Mouse (Mus musculus) cerebellum, adult 2 months (tissue): ENCODE results near the gene Sspn.

Experiments used
- CTCF ChIP-seq: fragments of 200-500 bp; IDR thresholded peaks from 2 replicates; pipeline ENCODE4 v1.5.1; 2011; ENCODE audit warnings: low read depth, mild to moderate bottlenecking, control low read depth, low read length, moderate library complexity, borderline replicate concordance; ENCODE audit not compliant: insufficient read depth
- POLR2A ChIP-seq: fragments of 200-500 bp; IDR thresholded peaks from 2 replicates; pipeline ENCODE4 v1.6.1; 2011; ENCODE audit warnings: low read length, control low read depth, borderline replicate concordance; ENCODE audit not compliant: insufficient read depth

DNA sequence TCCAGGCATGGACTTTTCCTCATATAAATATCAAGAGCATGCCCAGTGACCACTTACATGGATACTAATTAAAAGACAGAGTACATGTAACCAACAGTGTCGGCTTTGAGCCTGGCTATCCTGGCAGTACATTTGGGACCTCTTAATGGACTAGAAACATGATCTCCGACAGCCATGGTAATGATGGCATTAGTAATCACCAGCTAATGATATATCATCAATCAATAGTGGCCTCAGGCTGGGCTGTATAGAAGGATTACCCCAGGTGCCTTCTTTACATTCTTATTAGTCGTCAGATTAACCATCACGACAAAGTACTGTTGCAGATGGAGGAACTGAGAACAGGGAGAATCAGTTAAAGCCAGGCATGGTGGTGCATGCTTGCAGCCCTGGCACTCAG lies 17.6 kb downstream of the Sspn start:
- TF ChIP-seq CTCF (no peak), POLR2A (no peak)
